Mouse (Mus musculus): ENCODE results near the gene Ssc5d. TPM values are rescaled to one million over a fixed set of nuclear protein-coding genes. Genes with fewer than 3 reads are reported as not detected.

The Ssc5d gene
- not detected for polyA plus RNA-seq (2014; fragmentation: Illumina TruSeq; extraction: RNeasy Lipid Tissue Mini Kit (QIAGEN cat#74804); ENCODE audit: low read depth, low replicate concordance)

GRCm38 (mm10) chr7:4925441-4926381 lies at the start of gene Ssc5d:
Gene Ssc5d, plus strand, starts transcription at chr7:4925785.

GRCm38 (mm10) chr7:4876753-4877221 lies 48.8 kb upstream of the Ssc5d start, which contains the start of gene Isoc2a:
Gene Isoc2a, plus strand, starts transcription at chr7:4877153.

GRCm38 (mm10) chr7:4906466-4906950 lies 19.1 kb upstream of the Ssc5d start, which contains the start of gene Gm36210:
Gene Gm36210, minus strand, starts transcription at chr7:4906516.

DNA sequence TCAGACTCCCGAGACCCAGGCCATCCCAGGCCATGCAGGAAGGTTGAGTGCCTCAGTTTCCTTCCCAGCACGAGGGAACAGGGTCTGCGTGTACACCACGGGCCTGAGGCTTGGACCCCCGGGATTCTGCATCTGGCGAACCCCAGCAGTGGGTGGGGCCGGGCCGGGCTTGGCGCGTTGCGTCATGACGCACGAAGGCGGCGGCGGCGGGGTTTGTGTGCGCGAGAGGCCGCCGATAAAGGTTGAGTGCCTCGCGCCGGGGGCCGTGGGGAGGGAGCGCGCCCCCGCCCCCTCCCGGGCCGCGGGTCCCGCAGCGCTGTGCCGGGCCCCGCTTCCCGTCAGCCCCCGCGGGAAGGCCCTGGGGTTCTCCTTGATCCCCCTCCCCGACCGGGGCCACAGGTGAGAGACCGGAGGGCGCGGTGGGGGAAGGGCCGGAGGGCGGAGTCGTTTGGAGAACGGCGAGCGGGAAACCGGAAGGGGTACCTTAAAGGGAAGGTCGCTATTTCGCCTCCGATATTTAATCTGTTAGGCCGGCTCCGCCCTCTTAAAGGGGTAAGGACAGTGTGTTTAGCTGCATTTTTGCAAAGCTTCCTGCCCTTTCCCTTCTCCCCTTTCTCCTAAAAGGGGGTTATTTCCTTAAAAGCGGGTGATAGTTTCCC lies 10.4 kb upstream of the Ssc5d start, which contains the start of gene Zfp628:
Gene Zfp628 (plus strand): TSS at position 211 of the 659 bp plus-strand sequence.

DNA sequence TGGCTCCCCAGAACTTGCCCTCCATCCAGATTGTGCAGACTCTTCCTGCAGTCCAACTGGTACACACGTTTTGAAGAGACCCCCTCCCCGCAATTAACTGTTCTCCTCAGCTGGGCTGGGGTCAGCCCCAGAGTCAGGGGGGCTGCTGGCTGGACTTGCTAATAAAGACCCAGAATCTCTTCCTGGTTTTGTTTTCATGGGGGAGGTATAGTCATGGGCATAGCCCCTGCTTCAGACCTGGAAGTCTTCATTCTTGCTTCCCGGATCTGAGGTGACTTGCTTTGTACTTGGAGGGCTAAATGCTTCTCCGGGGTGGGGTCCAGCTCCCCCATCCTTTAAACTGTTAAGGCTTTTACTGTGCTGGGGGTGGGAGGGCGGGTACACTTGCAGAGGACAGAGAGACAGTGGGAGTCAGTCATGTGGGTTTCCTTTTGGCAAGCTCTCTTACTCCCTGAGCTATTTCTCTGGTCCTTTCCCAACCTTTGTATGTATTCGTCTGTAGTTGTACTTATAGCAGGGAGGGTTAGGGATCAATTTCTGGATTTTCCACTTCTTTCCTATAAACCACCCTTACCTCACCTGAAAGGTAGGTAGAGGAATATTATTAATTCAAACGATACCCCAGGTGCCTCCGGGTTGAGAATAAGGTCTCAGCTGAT lies 3.6 kb upstream of the Ssc5d start, which contains the start of gene Nat14:
Gene Nat14 (plus strand): TSS at position 205 of the 659 bp plus-strand sequence.

DNA sequence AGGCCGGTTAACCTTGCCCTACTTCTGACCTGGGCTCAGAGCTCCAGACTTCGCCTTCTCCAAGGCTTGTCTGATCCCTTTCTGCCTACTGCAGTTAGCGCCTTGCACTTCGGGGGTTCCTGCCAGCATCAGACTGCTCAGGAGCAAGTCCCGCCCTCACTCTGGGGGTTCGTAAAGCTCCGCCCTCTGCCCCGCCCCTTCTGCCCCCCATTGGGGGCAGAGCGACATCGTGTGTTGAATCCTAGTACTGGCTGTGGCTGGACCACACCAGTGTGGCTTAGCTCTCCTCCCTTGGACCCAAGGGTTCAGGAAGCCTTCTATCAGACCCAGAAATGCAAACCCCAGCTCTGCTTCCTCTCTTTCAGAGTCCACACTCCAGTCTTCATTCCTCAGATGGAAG lies 38.7 kb downstream of the Ssc5d start, which contains the start of gene Sbk2:
Gene Sbk2 (minus strand): TSS at position 135 of the 400 bp plus-strand sequence.

DNA sequence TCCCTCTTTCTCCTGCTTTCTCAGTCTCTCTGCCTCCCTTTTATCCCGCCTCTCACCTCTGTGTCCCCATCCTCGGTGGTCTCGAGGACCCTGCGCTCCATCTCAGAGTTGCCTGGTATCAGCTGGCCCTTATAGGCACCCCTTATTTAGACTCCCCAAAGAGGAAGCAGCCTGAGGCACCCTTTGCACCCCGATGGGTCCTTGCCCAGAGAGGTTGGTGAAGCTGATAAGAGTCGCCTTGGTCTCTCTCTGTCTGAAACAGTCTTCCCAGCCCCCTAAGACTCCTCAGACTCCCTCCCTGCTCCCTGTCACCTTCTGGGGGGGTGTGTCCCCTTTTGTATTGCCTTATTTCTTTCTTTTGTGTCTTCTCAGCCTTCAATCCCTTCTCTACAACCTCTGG lies 45.5 kb downstream of the Ssc5d start, which contains the start of gene Sbk3:
Gene Sbk3 (minus strand): TSS at position 101 of the 400 bp plus-strand sequence.

Other genes starting within 250 kb of the Ssc5d start
- 0.87 TPM for gene Hspbp1, start 240.7 kb upstream of the Ssc5d start, polyA plus RNA-seq (2014; fragmentation: Illumina TruSeq; extraction: RNeasy Lipid Tissue Mini Kit (QIAGEN cat#74804); ENCODE audit: low read depth, low replicate concordance)
- not detected for gene Brsk1, start 235.2 kb upstream of the Ssc5d start, polyA plus RNA-seq (2014; fragmentation: Illumina TruSeq; extraction: RNeasy Lipid Tissue Mini Kit (QIAGEN cat#74804); ENCODE audit: low read depth, low replicate concordance)
- not detected for gene Tmem150b, start 200.5 kb upstream of the Ssc5d start, polyA plus RNA-seq (2014; fragmentation: Illumina TruSeq; extraction: RNeasy Lipid Tissue Mini Kit (QIAGEN cat#74804); ENCODE audit: low read depth, low replicate concordance)
- 1.4 TPM for gene Kmt5c, start 185.7 kb upstream of the Ssc5d start, polyA plus RNA-seq (2014; fragmentation: Illumina TruSeq; extraction: RNeasy Lipid Tissue Mini Kit (QIAGEN cat#74804); ENCODE audit: low read depth, low replicate concordance)
- not detected for gene Cox6b2, start 172.7 kb upstream of the Ssc5d start, polyA plus RNA-seq (2014; fragmentation: Illumina TruSeq; extraction: RNeasy Lipid Tissue Mini Kit (QIAGEN cat#74804); ENCODE audit: low read depth, low replicate concordance)
- gene Fam71e2, start 154.5 kb upstream of the Ssc5d start, polyA plus RNA-seq (2014; fragmentation: Illumina TruSeq; extraction: RNeasy Lipid Tissue Mini Kit (QIAGEN cat#74804); ENCODE audit: low read depth, low replicate concordance) = not detected
- gene Il11, start 142.9 kb upstream of the Ssc5d start, polyA plus RNA-seq (2014; fragmentation: Illumina TruSeq; extraction: RNeasy Lipid Tissue Mini Kit (QIAGEN cat#74804); ENCODE audit: low read depth, low replicate concordance) = not detected
- not detected for gene Tmem190, start 142.8 kb upstream of the Ssc5d start, polyA plus RNA-seq (2014; fragmentation: Illumina TruSeq; extraction: RNeasy Lipid Tissue Mini Kit (QIAGEN cat#74804); ENCODE audit: low read depth, low replicate concordance)
- 1.1 TPM for gene Tmem238, start 136.1 kb upstream of the Ssc5d start, polyA plus RNA-seq (2014; fragmentation: Illumina TruSeq; extraction: RNeasy Lipid Tissue Mini Kit (QIAGEN cat#74804); ENCODE audit: low read depth, low replicate concordance)
- 18.8 TPM for gene Rpl28, start 132.9 kb upstream of the Ssc5d start, polyA plus RNA-seq (2014; fragmentation: Illumina TruSeq; extraction: RNeasy Lipid Tissue Mini Kit (QIAGEN cat#74804); ENCODE audit: low read depth, low replicate concordance)
- 4.7 TPM for gene Ube2s, start 113.2 kb upstream of the Ssc5d start, polyA plus RNA-seq (2014; fragmentation: Illumina TruSeq; extraction: RNeasy Lipid Tissue Mini Kit (QIAGEN cat#74804); ENCODE audit: low read depth, low replicate concordance)
- not detected for gene Shisa7, start 81.1 kb upstream of the Ssc5d start, polyA plus RNA-seq (2014; fragmentation: Illumina TruSeq; extraction: RNeasy Lipid Tissue Mini Kit (QIAGEN cat#74804); ENCODE audit: low read depth, low replicate concordance)
- gene Isoc2b, start 55.5 kb upstream of the Ssc5d start, polyA plus RNA-seq (2014; fragmentation: Illumina TruSeq; extraction: RNeasy Lipid Tissue Mini Kit (QIAGEN cat#74804); ENCODE audit: low read depth, low replicate concordance) = 5.4 TPM
- gene Isoc2a, start 48.6 kb upstream of the Ssc5d start, polyA plus RNA-seq (2014; fragmentation: Illumina TruSeq; extraction: RNeasy Lipid Tissue Mini Kit (QIAGEN cat#74804); ENCODE audit: low read depth, low replicate concordance) = 4.8 TPM
- not detected for gene Gm36210, start 19.3 kb upstream of the Ssc5d start, polyA plus RNA-seq (2014; fragmentation: Illumina TruSeq; extraction: RNeasy Lipid Tissue Mini Kit (QIAGEN cat#74804); ENCODE audit: low read depth, low replicate concordance)
- gene Zfp628, start 10.6 kb upstream of the Ssc5d start, polyA plus RNA-seq (2014; fragmentation: Illumina TruSeq; extraction: RNeasy Lipid Tissue Mini Kit (QIAGEN cat#74804); ENCODE audit: low read depth, low replicate concordance) = not detected
- gene Nat14, start 3.8 kb upstream of the Ssc5d start, polyA plus RNA-seq (2014; fragmentation: Illumina TruSeq; extraction: RNeasy Lipid Tissue Mini Kit (QIAGEN cat#74804); ENCODE audit: low read depth, low replicate concordance) = not detected
- not detected for gene Sbk2, start 38.6 kb downstream of the Ssc5d start, polyA plus RNA-seq (2014; fragmentation: Illumina TruSeq; extraction: RNeasy Lipid Tissue Mini Kit (QIAGEN cat#74804); ENCODE audit: low read depth, low replicate concordance)
- not detected for gene Sbk3, start 45.4 kb downstream of the Ssc5d start, polyA plus RNA-seq (2014; fragmentation: Illumina TruSeq; extraction: RNeasy Lipid Tissue Mini Kit (QIAGEN cat#74804); ENCODE audit: low read depth, low replicate concordance)
- 6.3 TPM for gene Zfp579, start 70.4 kb downstream of the Ssc5d start, polyA plus RNA-seq (2014; fragmentation: Illumina TruSeq; extraction: RNeasy Lipid Tissue Mini Kit (QIAGEN cat#74804); ENCODE audit: low read depth, low replicate concordance)
- 0.58 TPM for gene Zfp524, start 88.6 kb downstream of the Ssc5d start, polyA plus RNA-seq (2014; fragmentation: Illumina TruSeq; extraction: RNeasy Lipid Tissue Mini Kit (QIAGEN cat#74804); ENCODE audit: low read depth, low replicate concordance)
- gene Fiz1, start 88.9 kb downstream of the Ssc5d start, polyA plus RNA-seq (2014; fragmentation: Illumina TruSeq; extraction: RNeasy Lipid Tissue Mini Kit (QIAGEN cat#74804); ENCODE audit: low read depth, low replicate concordance) = 7.7 TPM
- not detected for gene Gm44973, start 89.7 kb downstream of the Ssc5d start, polyA plus RNA-seq (2014; fragmentation: Illumina TruSeq; extraction: RNeasy Lipid Tissue Mini Kit (QIAGEN cat#74804); ENCODE audit: low read depth, low replicate concordance)
- 2.7 TPM for gene Zfp865, start 94.6 kb downstream of the Ssc5d start, polyA plus RNA-seq (2014; fragmentation: Illumina TruSeq; extraction: RNeasy Lipid Tissue Mini Kit (QIAGEN cat#74804); ENCODE audit: low read depth, low replicate concordance)
- not detected for gene Ccdc106, start 94.8 kb downstream of the Ssc5d start, polyA plus RNA-seq (2014; fragmentation: Illumina TruSeq; extraction: RNeasy Lipid Tissue Mini Kit (QIAGEN cat#74804); ENCODE audit: low read depth, low replicate concordance)
- 0.85 TPM for gene 4632433K11Rik, start 108.3 kb downstream of the Ssc5d start, polyA plus RNA-seq (2014; fragmentation: Illumina TruSeq; extraction: RNeasy Lipid Tissue Mini Kit (QIAGEN cat#74804); ENCODE audit: low read depth, low replicate concordance)
- 1.9 TPM for gene Zfp784, start 112.7 kb downstream of the Ssc5d start, polyA plus RNA-seq (2014; fragmentation: Illumina TruSeq; extraction: RNeasy Lipid Tissue Mini Kit (QIAGEN cat#74804); ENCODE audit: low read depth, low replicate concordance)
- gene Zfp580, start 125.8 kb downstream of the Ssc5d start, polyA plus RNA-seq (2014; fragmentation: Illumina TruSeq; extraction: RNeasy Lipid Tissue Mini Kit (QIAGEN cat#74804); ENCODE audit: low read depth, low replicate concordance) = not detected
- 9.5 TPM for gene U2af2, start 136.4 kb downstream of the Ssc5d start, polyA plus RNA-seq (2014; fragmentation: Illumina TruSeq; extraction: RNeasy Lipid Tissue Mini Kit (QIAGEN cat#74804); ENCODE audit: low read depth, low replicate concordance)
- gene Epn1, start 154.4 kb downstream of the Ssc5d start, polyA plus RNA-seq (2014; fragmentation: Illumina TruSeq; extraction: RNeasy Lipid Tissue Mini Kit (QIAGEN cat#74804); ENCODE audit: low read depth, low replicate concordance) = 4.5 TPM
- gene Rfpl4, start 191.2 kb downstream of the Ssc5d start, polyA plus RNA-seq (2014; fragmentation: Illumina TruSeq; extraction: RNeasy Lipid Tissue Mini Kit (QIAGEN cat#74804); ENCODE audit: low read depth, low replicate concordance) = not detected
- gene Rasl2-9, start 200.2 kb downstream of the Ssc5d start, polyA plus RNA-seq (2014; fragmentation: Illumina TruSeq; extraction: RNeasy Lipid Tissue Mini Kit (QIAGEN cat#74804); ENCODE audit: low read depth, low replicate concordance) = 1.2 TPM
- gene Vmn1r55, start 223.9 kb downstream of the Ssc5d start, polyA plus RNA-seq (2014; fragmentation: Illumina TruSeq; extraction: RNeasy Lipid Tissue Mini Kit (QIAGEN cat#74804); ENCODE audit: low read depth, low replicate concordance) = not detected

All from liver, adult 10 weeks (tissue).